Mouse (Mus musculus) hindbrain, embryonic 13.5 days (tissue): ENCODE results near the gene Lrig2. TPM values are rescaled to one million over a fixed set of nuclear protein-coding genes. Genes with fewer than 3 reads are reported as not detected.
"Not testable (repeated sequence)": the region's sequence is repeated elsewhere in the genome, so short reads cannot be mapped to it uniquely, and the experiment has no call there.

ENCODE experiments used
- ATAC-seq: fragments of 200-750 bp; cut with Nextera tagmentation; 2 replicates; pipeline ENCODE4 v1.8.0; 2017; ENCODE audit warnings: moderate TSS enrichment; ENCODE audit not compliant: low FRiP score
- H3K27ac ChIP-seq: fragments of 300-500 bp; sonication (generic); 2 replicates; pipeline ENCODE4 v1.5.1; 2015; ENCODE audit warnings: inconsistent platforms, mild to moderate bottlenecking, moderate library complexity
- H3K27me3 ChIP-seq: fragments of 300-500 bp; sonication (generic); 2 replicates; pipeline ENCODE4 v1.6.1; 2015; ENCODE audit warnings: mild to moderate bottlenecking, inconsistent platforms
- H3K36me3 ChIP-seq: fragments of 300-500 bp; sonication (generic); 2 replicates; pipeline ENCODE4 v1.6.1; 2015; ENCODE audit warnings: mild to moderate bottlenecking, inconsistent platforms
- H3K4me1 ChIP-seq: fragments of 300-500 bp; sonication (generic); replicated peaks from 2 replicates; pipeline ENCODE4 v1.6.1; 2015; ENCODE audit warnings: inconsistent platforms
- H3K4me2 ChIP-seq: fragments of 300-500 bp; sonication (generic); 2 replicates; pipeline ENCODE4 v1.6.1; 2015; ENCODE audit warnings: inconsistent platforms, mild to moderate bottlenecking, moderate library complexity
- H3K4me3 ChIP-seq: fragments of 300-500 bp; sonication (generic); 2 replicates; pipeline ENCODE4 v1.5.1; 2015; ENCODE audit warnings: mild to moderate bottlenecking, inconsistent platforms
- H3K9ac ChIP-seq: fragments of 300-500 bp; sonication (generic); 2 replicates; pipeline ENCODE4 v1.6.1; 2015; ENCODE audit warnings: mild to moderate bottlenecking, inconsistent platforms
- H3K9me3 ChIP-seq: fragments of 300-500 bp; sonication (generic); 2 replicates; pipeline ENCODE4 v1.6.1; 2016; ENCODE audit warnings: inconsistent platforms
- WGBS: fragments of 180-500 bp; shearing (Covaris S2); methylation state at CpG from one replicate; pipeline ENCODE4 v1.1.7; 2015; 5-methylcytosine and 5-hydroxymethylcytosine counted together
- polyA plus RNA-seq: library from polyadenylated mRNA; unstranded; fragments of >200 nt; fragmentation: Nextera tagmentation; extraction: Ambion mirVana; gene quantifications from 2 replicates; pipeline ENCODE4 v1.2.1, GENCODE M21; 2015

The Lrig2 gene
- polyA plus RNA-seq, 1 experiment from 2014 or later, result 30.5 TPM

GRCm38 (mm10) chr3:104441870-104442283, 69.8 kb downstream of the Lrig2 start:
- Histone ChIP-seq H3K4me3 (peak overlapping the region; percentile 15; the same call in 1 of the 2 replicates), H3K27me3 (no peaks in the 10 kb centered on the region), H3K36me3 (no peaks in the 10 kb centered on the region), H3K9ac (0 out of 2 replicates have a peak overlapping the region, but pooled peaks have one; percentile 60), H3K27ac (peak overlapping the region; percentile 70), H3K9me3 (no peaks in the 10 kb centered on the region), H3K4me1 (peaks cover 9% of the 10 kb centered on the region), H3K4me2 (peak overlapping the region; percentile 53)
- 19% methylated on average over 15 of the region's 15 CpGs for WGBS
- peak; percentile 97 for ATAC-seq

DNA sequence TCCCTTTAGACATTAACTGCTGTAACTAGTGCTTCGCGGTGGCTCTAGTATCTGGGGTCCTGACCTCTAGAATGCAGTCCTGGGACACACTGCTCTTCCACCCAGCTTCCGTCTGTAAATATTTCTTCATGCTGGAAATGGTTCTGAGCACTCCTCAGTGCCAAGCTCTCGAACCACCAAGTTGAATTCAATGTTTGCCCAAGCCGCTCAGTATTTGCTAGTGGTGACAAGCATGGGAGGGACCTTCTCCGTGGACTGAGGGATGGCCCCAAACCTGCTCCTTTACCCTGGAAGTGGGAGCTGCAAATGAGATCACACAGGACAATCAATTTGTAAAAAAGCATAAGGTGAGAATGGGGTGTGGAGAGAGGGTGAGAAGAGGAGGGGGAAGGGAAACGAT, 70.3 kb downstream of the Lrig2 start:
- Histone ChIP-seq H3K4me2 (peak overlapping the region; percentile 53), H3K4me3 (no peak overlapping the region), H3K27me3 (no peaks in the 10 kb centered on the region), H3K27ac (peak overlapping the region; percentile 70), H3K36me3 (no peaks in the 10 kb centered on the region), H3K9me3 (no peaks in the 10 kb centered on the region), H3K9ac (0 out of 2 replicates have a peak overlapping the region, but pooled peaks have one; percentile 60), H3K4me1 (peaks cover 9% of the 10 kb centered on the region)
- ATAC-seq, result peak; percentile 14; the same call in 1 of the 2 replicates
- WGBS, result 84% methylated on average over 7 of the region's 7 CpGs

GRCm38 (mm10) chr3:104438777-104439176, 72.9 kb downstream of the Lrig2 start:
- ATAC-seq, result no peak

DNA sequence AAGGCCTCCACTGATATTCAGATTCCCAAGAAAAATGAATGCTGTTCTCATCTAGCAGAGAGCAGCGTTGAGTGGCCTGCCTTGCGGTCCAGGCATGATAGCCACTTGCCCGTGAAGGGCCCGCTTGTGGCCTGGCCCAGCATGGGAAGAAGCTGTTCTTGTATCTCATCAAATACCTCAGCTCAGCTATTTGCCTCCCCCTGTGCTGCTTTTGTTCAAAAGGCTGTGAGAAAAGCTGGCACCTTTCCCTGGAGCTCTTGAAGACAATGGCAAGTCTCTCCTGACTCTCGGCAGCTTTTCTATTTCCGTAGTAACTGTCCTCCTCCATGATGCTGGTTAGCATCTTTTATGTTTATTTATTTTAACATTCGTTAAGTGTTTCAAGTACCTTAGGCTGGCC, 74.1 kb downstream of the Lrig2 start:
- 51% methylated on average over 7 of the region's 7 CpGs for WGBS
- H3K4me2 ChIP-seq, result no peak overlapping the region
- no peaks in the 10 kb centered on the region for H3K36me3 ChIP-seq
- H3K27ac ChIP-seq, result no peak overlapping the region
- no peaks in the 10 kb centered on the region for H3K27me3 ChIP-seq
- H3K4me1 ChIP-seq, result peaks cover 18% of the 10 kb centered on the region
- no peak overlapping the region for H3K4me3 ChIP-seq
- H3K9ac ChIP-seq, result no peak overlapping the region
- H3K9me3 ChIP-seq, result no peaks in the 10 kb centered on the region
- no peak for ATAC-seq

More at GRCm38 (mm10) chr3:104438777-104439176, 72.9 kb downstream of the Lrig2 start:
- Histone ChIP-seq H3K36me3 (no peaks in the 10 kb centered on the region), H3K4me2 (no peak overlapping the region), H3K27ac (no peak overlapping the region), H3K4me1 (peaks cover 16% of the 10 kb centered on the region), H3K9ac (no peak overlapping the region), H3K27me3 (no peaks in the 10 kb centered on the region), H3K4me3 (no peak overlapping the region), H3K9me3 (no peaks in the 10 kb centered on the region)
- WGBS, result 100% methylated on average over 1 of the region's 1 CpGs

- no peak overlapping the region for H3K4me3 ChIP-seq
- no peak overlapping the region for H3K27ac ChIP-seq
- H3K4me2 ChIP-seq, result no peak overlapping the region
- H3K4me1 ChIP-seq, result peaks cover 14% of the 10 kb centered on the region
- H3K9me3 ChIP-seq, result no peaks in the 10 kb centered on the region
- H3K36me3 ChIP-seq, result no peaks in the 10 kb centered on the region
- no peak for ATAC-seq
- no peak overlapping the region for H3K9ac ChIP-seq
- WGBS, result 98% methylated on average over 3 of the region's 3 CpGs
- H3K27me3 ChIP-seq, result no peaks in the 10 kb centered on the region
These were observed 75.8 kb downstream of the Lrig2 start for GRCm38 (mm10) chr3:104435947-104436346.

DNA sequence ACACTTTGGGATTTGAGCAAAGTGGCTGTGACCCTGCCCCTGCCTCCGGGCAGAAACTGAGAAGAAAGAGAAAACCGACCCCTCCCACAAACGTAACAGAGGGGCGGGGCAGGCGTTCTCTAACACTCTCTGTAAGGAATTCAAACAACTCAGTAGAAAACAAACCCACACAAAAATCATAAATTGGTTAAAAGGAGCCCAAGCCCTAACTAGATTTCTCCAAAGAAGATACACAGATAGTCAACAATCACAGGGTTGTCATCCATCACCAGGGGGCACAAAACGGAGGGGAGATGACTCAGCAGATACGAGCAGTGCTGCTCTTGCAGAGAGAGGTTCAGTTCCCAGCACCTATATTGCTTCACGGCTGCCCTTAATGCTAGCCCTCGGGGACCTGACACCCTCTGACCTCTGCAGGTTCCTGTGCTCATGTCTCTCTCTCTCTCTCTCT, 77.4 kb downstream of the Lrig2 start:
- peak overlapping the region; percentile 24 for H3K4me3 ChIP-seq
- peak overlapping the region; percentile 44 for H3K4me2 ChIP-seq
- ATAC-seq, result no peak; the same call in 1 of the 2 replicates
- WGBS, result 6% methylated on average over 9 of the region's 9 CpGs
- H3K9me3 ChIP-seq, result no peaks in the 10 kb centered on the region
- H3K27me3 ChIP-seq, result 0 out of 2 replicates have a peak, but pooled peaks cover 4% of the 10 kb centered on the region
- 0 out of 2 replicates have a peak overlapping the region, but pooled peaks have one; percentile 59 for H3K9ac ChIP-seq
- H3K36me3 ChIP-seq, result no peaks in the 10 kb centered on the region
- H3K27ac ChIP-seq, result no peak overlapping the region
- peaks cover 14% of the 10 kb centered on the region for H3K4me1 ChIP-seq

- no peaks in the 10 kb centered on the region for H3K9me3 ChIP-seq
- no peak for ATAC-seq
- H3K4me1 ChIP-seq, result peaks cover 14% of the 10 kb centered on the region
- H3K4me3 ChIP-seq, result no peak overlapping the region
- no peaks in the 10 kb centered on the region for H3K36me3 ChIP-seq
- no peak overlapping the region for H3K4me2 ChIP-seq
- H3K27me3 ChIP-seq, result 0 out of 2 replicates have a peak, but pooled peaks cover 4% of the 10 kb centered on the region
- no peak overlapping the region for H3K27ac ChIP-seq
- H3K9ac ChIP-seq, result no peak overlapping the region
- 74% methylated on average over 6 of the region's 6 CpGs for WGBS
These were observed 79.1 kb downstream of the Lrig2 start for GRCm38 (mm10) chr3:104432651-104433050.

DNA sequence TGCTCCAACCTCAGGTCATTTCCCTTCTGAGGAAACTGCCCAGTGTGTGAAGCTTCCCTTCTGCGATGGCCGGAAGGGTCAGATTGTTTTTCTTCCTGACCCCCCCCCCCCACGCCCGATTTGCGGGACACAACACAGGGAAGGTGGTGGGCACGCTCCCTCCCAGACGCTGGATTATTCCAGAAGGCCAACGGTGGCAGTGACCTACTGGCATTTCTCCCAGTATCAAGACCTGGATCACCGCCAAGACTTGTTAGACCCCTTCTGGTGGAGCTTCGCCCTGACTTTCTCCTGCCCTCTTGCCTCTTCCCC, 79.9 kb downstream of the Lrig2 start:
- Histone ChIP-seq H3K27me3 (0 out of 2 replicates have a peak, but pooled peaks cover 4% of the 10 kb centered on the region), H3K27ac (0 out of 2 replicates have a peak overlapping the region, but pooled peaks have one; percentile 18), H3K9ac (no peak overlapping the region), H3K4me3 (no peak overlapping the region), H3K9me3 (no peaks in the 10 kb centered on the region), H3K4me2 (no peak overlapping the region), H3K36me3 (no peaks in the 10 kb centered on the region), H3K4me1 (peaks cover 14% of the 10 kb centered on the region)
- WGBS, result 33% methylated on average over 10 of the region's 10 CpGs
- no peak; the same call in 1 of the 2 replicates for ATAC-seq

GRCm38 (mm10) chr3:104431156-104431847, 80.4 kb downstream of the Lrig2 start:
- Histone ChIP-seq H3K4me2 (no peak overlapping the region), H3K4me1 (peaks cover 14% of the 10 kb centered on the region), H3K27ac (no peak overlapping the region), H3K9me3 (no peaks in the 10 kb centered on the region), H3K4me3 (no peak overlapping the region), H3K36me3 (no peaks in the 10 kb centered on the region), H3K9ac (no peak overlapping the region), H3K27me3 (0 out of 2 replicates have a peak, but pooled peaks cover 4% of the 10 kb centered on the region)
- 21% methylated on average over 13 of the region's 14 CpGs for WGBS
- ATAC-seq, result no peak

DNA sequence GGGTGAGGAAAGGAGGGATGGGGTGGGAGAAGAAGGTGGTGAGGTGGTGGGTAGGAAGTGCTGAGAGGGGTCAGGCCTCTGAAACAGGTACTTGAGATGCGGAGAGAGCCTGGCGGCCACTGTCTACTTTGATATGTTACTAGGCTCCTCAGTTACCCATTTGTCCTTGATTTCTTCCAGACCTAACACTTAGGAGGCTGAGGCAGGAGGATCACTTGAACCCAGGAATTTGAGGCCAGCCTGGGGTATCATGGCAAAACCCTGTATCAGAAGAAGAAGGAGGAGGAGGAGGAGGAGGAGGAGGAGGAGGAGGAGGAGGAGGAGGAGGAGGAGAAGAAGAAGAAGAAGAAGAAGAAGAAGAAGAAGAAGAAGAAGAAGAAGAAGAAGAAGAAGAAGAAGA, 84.4 kb downstream of the Lrig2 start:
- 96% methylated on average over 2 of the region's 2 CpGs for WGBS
- H3K36me3 ChIP-seq, H3K9ac ChIP-seq, H3K9me3 ChIP-seq, H3K27ac ChIP-seq, H3K27me3 ChIP-seq, ATAC-seq, H3K4me3 ChIP-seq, H3K4me2 ChIP-seq: not testable (repeated sequence)
- peaks cover 13% of the 10 kb centered on the region; the same call in 1 of the 2 replicates for H3K4me1 ChIP-seq

- Histone ChIP-seq H3K9ac (no peak overlapping the region), H3K9me3 (no peaks in the 10 kb centered on the region), H3K4me3 (no peak overlapping the region), H3K4me2 (no peak overlapping the region), H3K4me1 (peaks cover 9% of the 10 kb centered on the region; the same call in 1 of the 2 replicates), H3K27me3 (no peaks in the 10 kb centered on the region), H3K36me3 (no peaks in the 10 kb centered on the region), H3K27ac (no peak overlapping the region)
- ATAC-seq, result no peak
- 66% methylated on average over 7 of the region's 7 CpGs for WGBS
These were observed 87.4 kb downstream of the Lrig2 start for GRCm38 (mm10) chr3:104424346-104424745.

- Histone ChIP-seq H3K9me3 (no peaks in the 10 kb centered on the region), H3K4me1 (peaks cover 9% of the 10 kb centered on the region; the same call in 1 of the 2 replicates), H3K4me3 (no peak overlapping the region), H3K9ac (no peak overlapping the region), H3K27me3 (no peaks in the 10 kb centered on the region), H3K27ac (no peak overlapping the region), H3K36me3 (no peaks in the 10 kb centered on the region), H3K4me2 (no peak overlapping the region)
- WGBS, result 90% methylated on average over 7 of the region's 7 CpGs
- ATAC-seq, result no peak
These were observed 90.8 kb downstream of the Lrig2 start for GRCm38 (mm10) chr3:104420929-104421328.

GRCm38 (mm10) chr3:104419990-104420389, 91.7 kb downstream of the Lrig2 start:
- H3K36me3 ChIP-seq, result no peaks in the 10 kb centered on the region
- H3K4me3 ChIP-seq, result no peak overlapping the region
- no peaks in the 10 kb centered on the region for H3K9me3 ChIP-seq
- no peak overlapping the region for H3K9ac ChIP-seq
- H3K27me3 ChIP-seq, result no peaks in the 10 kb centered on the region
- no peak overlapping the region for H3K4me2 ChIP-seq
- 89% methylated on average over 4 of the region's 4 CpGs for WGBS
- no peak for ATAC-seq
- H3K27ac ChIP-seq, result no peak overlapping the region
- H3K4me1 ChIP-seq, result peaks cover 8% of the 10 kb centered on the region; the same call in 1 of the 2 replicates
